Comparison of ENCODE assay signal across 8 mouse cellular contexts in genomic region chr7:3629030-3629429, GRCm38 (mm10). TPM values are rescaled to one million over a fixed set of nuclear protein-coding genes. Genes with fewer than 3 reads are reported as not detected.
DNase-seq lines count a peak whose midpoint lies in the region; ATAC-seq and TF ChIP-seq lines count a peak whose summit lies in the region.

No protein-coding gene starts in this region.

- peaks cover 48% of the 10 kb centered on the region for H3K36me3 ChIP-seq in heart, embryonic 14.5 days (ENCODE audit: control insufficient read depth, insufficient read depth, low read length)
- H3K36me3 ChIP-seq in heart, postnatal 0 days (replicated peaks; ENCODE audit: control insufficient read depth, insufficient read depth, low read length) = peaks cover 22% of the 10 kb centered on the region
- peaks cover 11% of the 10 kb centered on the region; the same call in 1 of the 2 replicates for H3K36me3 ChIP-seq in midbrain, embryonic 11.5 days (ENCODE audit: control insufficient read depth, insufficient read depth, low read length)

- peaks cover 10 to 18% of the 10 kb centered on the region in 2 experiments for H3K4me1 ChIP-seq in heart, embryonic 14.5 days (ENCODE audit: control insufficient read depth in 2 of 2, insufficient read depth in 2 of 2, low read length in 2 of 2)
- H3K4me1 ChIP-seq in bone marrow macrophage, adult 2 months (ENCODE audit: control insufficient read depth, insufficient read depth, low read length) = peaks cover 11% of the 10 kb centered on the region
- peaks cover 13% of the 10 kb centered on the region for H3K4me1 ChIP-seq in heart, postnatal 0 days (ENCODE audit: control insufficient read depth, insufficient read depth)
- peaks cover 13% of the 10 kb centered on the region for H3K4me1 ChIP-seq in midbrain, embryonic 11.5 days (ENCODE audit: control insufficient read depth, insufficient read depth, low read length)

- peak overlapping the region; percentile 73 to 100 for H3K4me3 ChIP-seq in heart, embryonic 14.5 days (ENCODE audit: control insufficient read depth in 1 of 2, insufficient read depth in 1 of 2, low read depth in 1 of 2, low read length in 2 of 2)
- peak overlapping the region; percentile 77 for H3K4me3 ChIP-seq in bone marrow macrophage, adult 2 months (ENCODE audit: insufficient read depth, low read length)
- H3K4me3 ChIP-seq in heart, postnatal 0 days (ENCODE audit: low read depth, low read length) = peak overlapping the region; percentile 84
- H3K4me3 ChIP-seq in midbrain, embryonic 11.5 days (ENCODE audit: low read depth, low read length) = peak overlapping the region; percentile 73

- H3K27me3 ChIP-seq in heart, embryonic 14.5 days (ENCODE audit: control insufficient read depth, insufficient read depth, low read length) = no peaks in the 10 kb centered on the region
- H3K27me3 ChIP-seq in heart, postnatal 0 days (ENCODE audit: control insufficient read depth, insufficient read depth, low read length) = no peaks in the 10 kb centered on the region
- H3K27me3 ChIP-seq in midbrain, embryonic 11.5 days (ENCODE audit: control insufficient read depth, insufficient read depth, low read length) = no peaks in the 10 kb centered on the region

- no peak for ATAC-seq in heart, embryonic 14.5 days (ENCODE audit: insufficient number of reproducible peaks, insufficient read depth, low FRiP score, low read depth)
- ATAC-seq in heart, postnatal 0 days (ENCODE audit: insufficient read depth, low read depth) = 0 out of 2 replicates have a peak, but pooled peaks have one; percentile 12
- peak; percentile 55 for ATAC-seq in midbrain, embryonic 11.5 days (ENCODE audit: low FRiP score)

- peak overlapping the region; percentile 21 to 76; a peak in 1 of 4 replicates for H3K27ac ChIP-seq in heart, embryonic 14.5 days (replicated peaks in 1 of 2; ENCODE audit: control insufficient read depth in 1 of 2, insufficient read depth in 1 of 2, low read depth in 2 of 2, low read length in 2 of 2)
- no peak overlapping the region for H3K27ac ChIP-seq in bone marrow macrophage, adult 2 months (ENCODE audit: insufficient read depth, low read depth, low read length)
- H3K27ac ChIP-seq in heart, postnatal 0 days (ENCODE audit: low read depth) = peak overlapping the region; percentile 95
- no peak overlapping the region for H3K27ac ChIP-seq in midbrain, embryonic 11.5 days (ENCODE audit: low read depth, low read length)

- TF ChIP-seq CTCF in bone marrow macrophage, adult 2 months (IDR thresholded peaks at IDR 0.05; ENCODE audit: low read depth, low read length) = no peak
- TF ChIP-seq CTCF in heart, postnatal 0 days (IDR thresholded peaks at IDR 0.05; ENCODE audit: low read depth) = no peak

- no peak for DNase-seq in heart, postnatal 10 days
- no peak for DNase-seq in heart, postnatal 0 days (ENCODE audit: low spot score)
- DNase-seq in midbrain, embryonic 11.5 days (ENCODE audit: low spot score, missing footprints) = no peak
- no peak for DNase-seq in T-cell, adult 2 months (ENCODE audit: low spot score)
- no peak for DNase-seq in frontal cortex, postnatal 36 days (ENCODE audit: low spot score in 2 of 2)
- no peak for DNase-seq in frontal cortex, postnatal 10 days (ENCODE audit: low spot score in 2 of 2)

- 37% methylated on average over 4 of the region's 4 CpGs for WGBS in heart, embryonic 14.5 days
- WGBS in heart, postnatal 0 days = 28% methylated on average over 4 of the region's 4 CpGs
- WGBS in midbrain, embryonic 11.5 days = 56% methylated on average over 4 of the region's 4 CpGs

- H3K9me3 ChIP-seq in heart, embryonic 14.5 days (ENCODE audit: control insufficient read depth, low read length) = no peaks in the 10 kb centered on the region
- H3K9me3 ChIP-seq in heart, postnatal 0 days (replicated peaks; ENCODE audit: control insufficient read depth, low read length) = no peaks in the 10 kb centered on the region
- H3K9me3 ChIP-seq in midbrain, embryonic 11.5 days (ENCODE audit: control insufficient read depth, low read length) = no peaks in the 10 kb centered on the region

- no peak for TF ChIP-seq EP300 in heart, postnatal 0 days (IDR thresholded peaks at IDR 0.05; ENCODE audit: low read depth)

- intact Hi-C loops in heart, postnatal 10 days (cut with DNase I) = no loop called here

- H3K9ac ChIP-seq in heart, embryonic 14.5 days (ENCODE audit: low read length) = peak overlapping the region; percentile 75
- peak overlapping the region; percentile 85 for H3K9ac ChIP-seq in heart, postnatal 0 days (replicated peaks; ENCODE audit: low read depth, low read length)
- peak overlapping the region; percentile 82 for H3K9ac ChIP-seq in midbrain, embryonic 11.5 days (ENCODE audit: low read length)

- H3K4me2 ChIP-seq in heart, embryonic 14.5 days (ENCODE audit: low read length) = peak overlapping the region; percentile 97
- H3K4me2 ChIP-seq in heart, postnatal 0 days (ENCODE audit: low read depth, low read length) = peak overlapping the region; percentile 79
- peak overlapping the region; percentile 74 for H3K4me2 ChIP-seq in midbrain, embryonic 11.5 days

- TF ChIP-seq POLR2A in bone marrow macrophage, adult 2 months (IDR thresholded peaks at IDR 0.05; ENCODE audit: borderline replicate concordance, low read depth, low read length) = no peak

RNA-seq across cellular contexts. Expression of gene Tfpt, which starts 0.7 kb away (rescaled TPM):
- 13.7 and 18.2 TPM in 2 replicates for polyA plus RNA-seq in heart, embryonic 14.5 days (2014; fragmentation: Nextera tagmentation; extraction: Ambion mirVana)
- 10 to 100 TPM; 20.3 to 29.9 TPM for total RNA-seq in heart, postnatal 10 days (2021)
- 22.6 and 24.4 TPM in 2 replicates for polyA plus RNA-seq in bone marrow macrophage, adult 2 months (2012; ENCODE audit: insufficient read depth, insufficient read length, missing spikeins)
- total RNA-seq in heart, postnatal 0 days (2014; rRNA removed; ENCODE audit: low replicate concordance) = 3.1 and 21.0 TPM in 2 replicates
- 14.2 and 16.0 TPM in 2 replicates for polyA plus RNA-seq in heart, postnatal 0 days (2015; fragmentation: Nextera tagmentation; extraction: Ambion mirVana)
- polyA plus RNA-seq in midbrain, embryonic 11.5 days (2014; fragmentation: Nextera tagmentation; extraction: Ambion mirVana) = 29.9 and 31.0 TPM in 2 replicates

RNA-seq across cellular contexts. Expression of gene Prpf31, which starts 0.8 kb away (rescaled TPM):
- 51.9 and 54.8 TPM in 2 replicates for polyA plus RNA-seq in heart, embryonic 14.5 days (2014; fragmentation: Nextera tagmentation; extraction: Ambion mirVana)
- 10 to 100 TPM; 33.1 to 33.4 TPM for total RNA-seq in heart, postnatal 10 days (2021)
- 37.6 and 46.3 TPM in 2 replicates for polyA plus RNA-seq in bone marrow macrophage, adult 2 months (2012; ENCODE audit: insufficient read depth, insufficient read length, missing spikeins)
- total RNA-seq in heart, postnatal 0 days (2014; rRNA removed; ENCODE audit: low replicate concordance) = 32.2 and 47.9 TPM in 2 replicates
- polyA plus RNA-seq in heart, postnatal 0 days (2015; fragmentation: Nextera tagmentation; extraction: Ambion mirVana) = 35.3 and 41.5 TPM in 2 replicates
- polyA plus RNA-seq in midbrain, embryonic 11.5 days (2014; fragmentation: Nextera tagmentation; extraction: Ambion mirVana) = 140 and 148 TPM in 2 replicates

RNA-seq across cellular contexts. Expression of gene Ndufa3, which starts 11.9 kb away (rescaled TPM):
- polyA plus RNA-seq in heart, embryonic 14.5 days (2014; fragmentation: Nextera tagmentation; extraction: Ambion mirVana) = 962 and 1,026 TPM in 2 replicates
- 1,000 to 10,000 TPM; 1,653 to 1,740 TPM for total RNA-seq in heart, postnatal 10 days (2021)
- polyA plus RNA-seq in bone marrow macrophage, adult 2 months (2012; ENCODE audit: insufficient read depth, insufficient read length, missing spikeins) = 294 and 360 TPM in 2 replicates
- total RNA-seq in heart, postnatal 0 days (2014; rRNA removed; ENCODE audit: low replicate concordance) = 915 and 1,160 TPM in 2 replicates
- polyA plus RNA-seq in heart, postnatal 0 days (2015; fragmentation: Nextera tagmentation; extraction: Ambion mirVana) = 1,410 and 1,523 TPM in 2 replicates
- polyA plus RNA-seq in midbrain, embryonic 11.5 days (2014; fragmentation: Nextera tagmentation; extraction: Ambion mirVana) = 299 and 373 TPM in 2 replicates

RNA-seq across cellular contexts. Expression of gene Oscar, which starts 13.1 kb away (rescaled TPM):
- 0.15 TPM in 2 replicates for polyA plus RNA-seq in heart, embryonic 14.5 days (2014; fragmentation: Nextera tagmentation; extraction: Ambion mirVana)
- total RNA-seq in heart, postnatal 10 days (2021) = under 1 TPM; 0.24 to 0.27 TPM
- polyA plus RNA-seq in bone marrow macrophage, adult 2 months (2012; ENCODE audit: insufficient read depth, insufficient read length, missing spikeins) = not detected in 2 replicates
- total RNA-seq in heart, postnatal 0 days (2014; rRNA removed; ENCODE audit: low replicate concordance) = 0.19 TPM in 1 of 2 replicates, not detected in the other
- 0.25 and 0.37 TPM in 2 replicates for polyA plus RNA-seq in heart, postnatal 0 days (2015; fragmentation: Nextera tagmentation; extraction: Ambion mirVana)
- polyA plus RNA-seq in midbrain, embryonic 11.5 days (2014; fragmentation: Nextera tagmentation; extraction: Ambion mirVana) = 0.08 and 0.25 TPM in 2 replicates

RNA-seq across cellular contexts. Expression of gene Cnot3, which starts 16.0 kb away (rescaled TPM):
- 30.4 and 32.4 TPM in 2 replicates for polyA plus RNA-seq in heart, embryonic 14.5 days (2014; fragmentation: Nextera tagmentation; extraction: Ambion mirVana)
- 10 to 100 TPM; 36.4 to 40.0 TPM for total RNA-seq in heart, postnatal 10 days (2021)
- polyA plus RNA-seq in bone marrow macrophage, adult 2 months (2012; ENCODE audit: insufficient read depth, insufficient read length, missing spikeins) = 66.9 and 69.0 TPM in 2 replicates
- total RNA-seq in heart, postnatal 0 days (2014; rRNA removed; ENCODE audit: low replicate concordance) = 7.5 and 16.8 TPM in 2 replicates
- 15.9 and 19.4 TPM in 2 replicates for polyA plus RNA-seq in heart, postnatal 0 days (2015; fragmentation: Nextera tagmentation; extraction: Ambion mirVana)
- polyA plus RNA-seq in midbrain, embryonic 11.5 days (2014; fragmentation: Nextera tagmentation; extraction: Ambion mirVana) = 53.6 and 63.0 TPM in 2 replicates

Comparison
In these comparisons a context has a peak if more than half of its experiments do, and no peak if none do; other contexts are left out.
1. H3K27ac ChIP-seq: peak in heart, embryonic 14.5 days (2 of 2) and heart, postnatal 0 days (single experiment); none in bone marrow macrophage, adult 2 months (single experiment) and midbrain, embryonic 11.5 days (single experiment).
2. Peak in every context shown above with its lines, with median percentiles within 50 percentile points of each other: H3K4me2 ChIP-seq, H3K4me3 ChIP-seq and H3K9ac ChIP-seq.